Mouse (Mus musculus) layer of hippocampus, adult 18-20 months (tissue): ENCODE data around the gene Rhobtb3. TPM values are rescaled to one million over a fixed set of nuclear protein-coding genes. Genes with fewer than 3 reads are reported as not detected.
A peak's percentile ranks its signal among the peaks of the same experiment; 100 is the strongest.
"Not testable (repeated sequence)": the region's sequence is repeated elsewhere in the genome, so short reads cannot be mapped to it uniquely, and the experiment has no call there.

Experiments
- DNase-seq, 2 experiments: peaks; one replicate each; pipeline ENCODE4 v3.0.0; 2022; ENCODE audit warnings: low spot score in 2 of 2
- total RNA-seq, 2 experiments: library from RNA; stranded (reverse); gene quantifications; 2 replicates each; pipeline ENCODE4 v1.2.3; 2021

The Rhobtb3 gene
- total RNA-seq, 2 experiments from 2014 or later = 15.0 to 15.9 TPM

DNA sequence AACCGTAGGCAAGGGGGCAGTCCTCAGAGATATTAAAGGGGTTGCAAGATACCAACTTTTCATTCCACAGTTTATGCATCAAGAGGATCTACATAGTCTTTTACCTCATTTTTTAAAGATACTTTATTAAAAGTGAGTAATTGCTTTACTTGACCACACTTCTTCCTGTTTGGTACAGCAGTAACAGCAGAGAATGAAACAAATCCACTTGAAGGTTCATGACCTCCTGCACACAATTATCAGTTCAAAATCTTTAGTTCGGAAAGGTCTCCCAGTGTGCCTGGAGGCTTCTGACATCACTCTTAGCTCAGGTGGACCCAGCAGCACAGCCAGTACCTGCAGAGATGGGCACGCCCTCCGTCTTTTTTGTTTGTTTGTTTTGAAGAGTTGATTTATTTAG lies 91.7 kb downstream of the Rhobtb3 start:
- no peak for DNase-seq

DNA sequence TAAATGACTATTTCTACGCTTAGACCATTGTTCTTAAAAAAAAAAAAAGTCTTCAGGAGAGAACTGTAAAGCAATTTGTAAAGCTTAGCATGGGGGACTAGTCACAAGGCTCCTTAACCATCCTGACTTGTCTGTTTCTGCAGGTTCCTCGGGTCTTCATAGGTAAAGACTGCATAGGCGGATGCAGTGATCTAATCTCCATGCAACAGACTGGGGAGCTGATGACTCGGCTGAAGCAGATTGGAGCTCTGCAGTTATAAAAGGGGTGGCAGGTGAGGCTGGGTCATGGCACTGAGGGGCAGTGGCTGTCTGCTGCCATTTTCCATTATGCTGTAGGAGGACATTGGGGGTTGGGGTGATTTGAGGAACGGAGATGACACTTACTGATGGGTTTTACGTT lies 96.7 kb downstream of the Rhobtb3 start:
- DNase-seq = no peak

DNA sequence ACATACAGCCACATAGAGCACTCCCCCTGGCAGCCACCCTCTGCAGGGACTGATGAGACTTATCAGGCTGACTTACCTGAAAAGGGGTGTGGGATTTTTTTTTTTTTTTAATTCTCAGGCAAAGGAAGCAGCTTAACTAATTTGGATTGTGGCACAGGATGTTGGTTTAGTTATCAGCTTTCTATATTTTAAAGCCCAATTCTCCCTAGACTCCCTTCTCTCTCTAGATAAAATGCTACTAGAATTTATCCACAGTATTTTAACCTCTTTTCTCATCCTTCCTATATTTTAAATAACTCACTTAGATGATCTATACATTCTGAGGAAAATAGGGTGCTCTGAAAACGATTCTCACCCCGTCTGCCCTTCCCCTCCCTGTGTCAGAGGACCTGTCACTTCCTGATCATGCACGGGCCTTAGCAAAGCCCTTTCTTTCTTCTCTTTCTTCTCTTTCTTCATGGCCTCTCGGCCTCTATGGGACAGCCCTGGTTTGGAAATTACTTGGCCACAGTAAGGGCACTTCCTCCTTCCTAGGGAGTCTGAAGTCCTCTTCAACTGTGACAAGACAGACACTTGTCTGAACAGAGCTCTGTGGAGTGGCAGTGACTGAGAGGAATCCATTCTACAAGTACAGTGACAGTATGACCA lies 98.1 kb downstream of the Rhobtb3 start:
- no peak for DNase-seq

DNA sequence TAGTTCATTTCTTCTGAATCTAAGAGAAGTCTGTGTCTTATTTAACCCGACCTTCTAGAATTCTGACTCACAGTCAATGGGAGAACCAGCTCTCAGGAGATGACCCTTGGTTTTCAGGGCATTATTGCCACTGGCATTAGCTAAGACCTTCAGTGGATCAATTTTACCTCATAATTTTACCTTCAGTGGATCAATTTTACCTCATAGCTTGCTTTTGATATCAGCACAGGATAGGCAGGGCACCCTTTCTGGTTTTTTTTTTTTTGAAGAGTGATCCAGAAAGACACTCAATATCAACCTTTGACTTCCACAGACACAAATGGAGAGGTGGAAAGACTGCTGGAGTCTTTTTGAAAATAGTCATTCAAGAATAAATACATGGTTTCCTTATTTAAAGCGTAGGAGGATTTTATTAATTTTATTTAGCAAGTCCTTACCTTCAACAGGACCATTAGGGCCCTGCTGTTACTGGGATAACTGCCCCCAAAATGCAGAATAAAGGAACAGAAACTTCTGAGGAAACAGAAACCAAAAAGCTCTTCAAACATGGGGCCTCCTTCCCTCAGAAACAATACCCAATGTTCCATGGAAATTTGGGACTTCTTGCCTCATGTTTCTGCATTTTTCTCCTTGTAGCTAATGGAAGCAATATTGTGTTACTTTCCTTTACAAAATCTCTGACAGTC lies 98.7 kb downstream of the Rhobtb3 start:
- no peak for DNase-seq

DNA sequence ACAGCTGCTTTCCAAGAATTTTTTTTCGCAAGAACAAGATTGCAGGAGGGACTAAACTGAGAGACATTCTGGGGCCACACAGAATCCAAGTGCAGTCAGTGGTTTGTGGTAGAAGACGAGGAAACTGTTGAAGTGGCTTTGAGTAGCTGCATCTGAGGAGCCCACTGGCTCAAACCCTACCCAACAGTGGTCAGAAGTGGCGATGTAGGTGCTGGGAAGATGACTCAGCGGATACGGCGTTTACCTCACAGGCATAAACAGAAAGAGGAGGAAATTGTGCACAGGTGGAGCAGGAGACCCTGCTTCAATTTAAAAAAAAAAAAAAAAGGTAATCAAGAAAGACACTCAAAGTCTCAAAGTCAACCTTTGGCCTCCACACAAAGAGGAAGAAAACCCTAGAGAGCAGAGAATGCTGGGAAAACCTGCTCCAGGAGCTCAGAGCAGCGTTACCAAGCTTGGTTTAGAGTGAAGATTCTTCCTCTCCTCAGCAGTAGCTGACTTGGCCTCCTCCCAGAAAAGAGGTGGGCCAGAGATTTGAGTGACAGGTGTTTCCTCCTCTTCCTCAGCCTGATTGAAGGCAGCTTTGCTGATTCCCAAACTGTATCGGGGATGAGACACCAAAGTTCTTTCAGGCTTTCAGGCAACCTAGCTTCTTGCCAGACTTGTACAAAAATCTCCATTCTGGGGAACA lies 99.6 kb downstream of the Rhobtb3 start:
- DNase-seq = no peak

DNA sequence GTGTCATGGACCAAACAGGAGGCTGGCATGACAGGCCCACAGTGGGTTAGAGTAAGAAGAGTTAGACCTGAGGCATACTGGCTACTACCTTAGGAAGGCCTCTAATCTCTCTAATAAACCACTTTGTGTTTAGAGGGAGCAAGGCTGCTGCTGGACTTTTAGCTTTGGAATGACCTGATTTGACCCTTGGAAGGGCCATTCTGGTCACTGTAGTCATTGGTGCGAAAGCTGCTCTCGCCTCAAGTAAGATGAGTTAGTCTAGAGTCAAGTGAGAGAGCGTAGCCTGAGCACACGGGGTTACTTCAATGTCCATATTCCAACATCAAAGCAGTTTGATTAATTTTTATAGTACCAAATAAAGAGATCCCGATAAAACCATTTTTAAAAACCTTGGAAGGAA lies 100.4 kb downstream of the Rhobtb3 start:
- no peak for DNase-seq

DNA sequence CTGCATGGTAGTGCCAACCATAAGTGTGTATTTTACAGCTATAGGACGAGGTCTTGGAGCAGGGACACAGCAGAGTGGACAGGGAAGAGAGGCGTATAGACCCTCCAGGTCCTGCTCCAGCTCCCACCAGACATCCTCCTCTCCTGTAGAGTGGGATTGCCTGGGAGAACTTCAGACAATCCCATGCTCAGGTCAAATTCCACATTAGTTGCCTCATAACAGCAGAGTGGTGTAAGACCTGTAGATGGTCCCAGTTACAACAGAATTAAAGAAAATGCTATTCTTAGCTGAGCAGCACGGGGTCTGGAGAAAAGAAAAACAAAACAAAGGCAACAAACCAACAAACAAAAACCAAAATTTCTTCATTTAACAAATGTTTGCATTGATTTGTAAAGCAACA lies 101.8 kb downstream of the Rhobtb3 start:
- no peak for DNase-seq

DNA sequence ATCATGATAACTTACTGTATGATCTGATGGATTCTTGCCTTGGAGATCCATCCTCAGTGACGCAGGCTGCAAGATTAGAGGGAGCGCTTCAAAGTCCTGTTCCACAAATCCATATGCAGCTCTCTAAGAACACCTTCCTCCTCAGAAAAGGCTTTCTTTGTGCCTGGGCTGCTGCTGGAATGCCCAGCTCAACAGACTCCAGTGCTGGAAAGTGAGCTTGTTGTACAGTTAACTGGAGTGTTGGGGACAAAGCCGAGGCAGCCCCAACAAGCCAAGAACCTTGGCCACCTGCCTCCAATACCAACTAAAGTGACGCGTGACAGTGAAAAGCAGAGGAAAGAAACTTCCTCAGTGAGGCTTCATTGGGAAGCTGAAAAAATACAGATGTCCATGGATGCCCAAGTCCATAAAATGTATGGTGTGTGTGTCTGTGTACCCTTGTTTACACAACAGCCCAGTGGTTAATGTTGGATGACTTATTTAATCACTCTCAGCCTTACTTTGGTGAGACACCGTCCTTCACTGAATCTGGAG lies 102.9 kb downstream of the Rhobtb3 start:
- DNase-seq = peak in 1 of 2 experiments; percentile 16

DNA sequence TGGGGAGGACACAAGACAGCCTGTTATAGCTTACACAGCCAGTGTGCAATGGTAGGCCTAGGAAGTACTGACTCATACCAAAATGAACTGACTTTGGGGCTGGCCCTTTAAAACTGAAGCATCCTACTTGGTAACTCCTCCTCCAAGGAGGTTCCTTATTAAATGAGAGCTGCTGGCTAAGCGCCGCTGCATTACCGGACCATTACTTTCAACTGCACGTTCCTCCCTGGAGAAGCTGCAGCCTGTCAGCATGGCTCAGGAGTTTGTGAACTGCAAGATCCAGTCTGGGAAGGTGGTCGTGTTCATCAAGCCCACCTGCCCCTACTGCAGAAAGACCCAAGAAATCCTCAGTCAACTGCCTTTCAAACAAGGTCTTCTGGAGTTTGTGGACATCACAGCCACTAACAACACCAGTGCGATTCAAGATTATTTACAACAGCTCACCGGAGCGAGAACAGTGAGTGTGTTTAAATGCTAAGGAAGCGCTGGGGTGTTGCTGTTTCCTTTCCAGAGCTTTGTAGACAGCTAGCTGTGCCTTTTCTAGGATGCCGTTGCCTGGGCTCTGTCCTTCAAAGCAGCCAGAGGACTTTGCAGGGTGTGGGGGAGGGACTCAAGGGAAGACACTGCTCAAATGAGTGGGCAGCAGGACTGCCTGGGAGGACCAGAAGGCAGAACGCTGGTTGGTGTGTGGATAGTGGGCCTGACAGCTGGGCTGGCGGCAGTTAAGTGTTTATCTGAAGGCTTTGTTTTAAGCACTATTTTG lies 103.8 kb downstream of the Rhobtb3 start, which contains the start of gene Glrx:
Gene Glrx, plus strand, starts transcription at position 150 of the 763 bp plus-strand sequence.
- peak; percentile 76 to 84 for DNase-seq

DNA sequence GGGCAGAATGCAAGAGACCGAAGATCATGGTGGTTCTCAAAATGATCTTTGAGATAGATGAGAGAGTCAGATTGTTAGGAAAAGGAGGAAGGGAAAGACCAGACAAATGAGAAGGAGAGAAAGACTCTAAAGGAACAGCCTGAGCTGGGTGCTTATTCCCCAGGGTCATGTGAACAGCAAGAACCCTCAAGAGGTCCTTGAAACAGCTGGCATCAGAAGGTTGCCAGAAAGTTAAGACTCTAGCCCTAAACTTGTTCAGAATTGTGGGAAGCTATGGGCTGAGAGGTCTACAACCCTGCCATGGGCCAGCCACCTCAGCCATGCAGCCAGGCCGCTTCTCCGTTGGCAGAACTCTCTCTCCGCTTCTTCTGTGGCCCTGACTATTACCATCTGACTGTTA lies 105.2 kb downstream of the Rhobtb3 start:
- no peak for DNase-seq

DNA sequence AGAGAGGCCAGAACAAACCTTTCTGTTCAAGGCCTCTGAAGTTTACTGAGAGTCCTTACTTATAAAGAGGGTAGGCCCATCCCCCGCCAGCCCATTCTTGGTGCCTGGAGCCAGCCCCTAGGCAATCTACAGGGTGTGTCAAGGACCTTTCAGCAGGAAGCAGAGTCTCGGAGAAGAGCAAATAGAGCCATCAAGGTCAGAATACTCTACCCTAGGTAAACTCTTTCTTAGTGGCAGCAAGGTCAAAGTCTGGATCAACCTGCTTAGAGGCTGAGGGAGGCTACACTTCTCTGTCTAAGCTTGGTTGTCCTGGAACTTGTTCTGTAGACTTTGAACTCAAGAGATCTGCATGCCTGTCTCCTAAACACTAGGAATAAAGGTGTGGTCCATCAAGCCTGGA lies 108.3 kb downstream of the Rhobtb3 start:
- no peak for DNase-seq

DNA sequence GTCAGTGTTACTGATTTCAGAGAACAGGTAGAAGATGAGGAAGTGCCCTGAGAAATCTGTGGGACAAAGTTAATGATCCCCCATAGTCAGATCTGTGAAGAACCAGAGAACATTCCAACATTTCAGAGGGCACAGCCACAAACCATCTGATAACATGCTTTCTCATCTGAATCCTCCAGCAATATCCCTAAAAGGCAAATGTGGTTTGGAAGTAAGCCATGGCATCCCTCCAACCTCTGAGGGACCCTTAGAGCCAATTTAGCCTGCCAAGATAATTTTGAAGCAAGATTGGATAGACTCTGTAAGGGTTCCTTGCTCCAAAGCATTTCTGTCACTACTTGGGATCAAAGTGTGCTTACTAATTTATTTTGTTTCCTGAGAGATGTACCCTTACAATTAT lies 110.2 kb downstream of the Rhobtb3 start:
- no peak for DNase-seq

DNA sequence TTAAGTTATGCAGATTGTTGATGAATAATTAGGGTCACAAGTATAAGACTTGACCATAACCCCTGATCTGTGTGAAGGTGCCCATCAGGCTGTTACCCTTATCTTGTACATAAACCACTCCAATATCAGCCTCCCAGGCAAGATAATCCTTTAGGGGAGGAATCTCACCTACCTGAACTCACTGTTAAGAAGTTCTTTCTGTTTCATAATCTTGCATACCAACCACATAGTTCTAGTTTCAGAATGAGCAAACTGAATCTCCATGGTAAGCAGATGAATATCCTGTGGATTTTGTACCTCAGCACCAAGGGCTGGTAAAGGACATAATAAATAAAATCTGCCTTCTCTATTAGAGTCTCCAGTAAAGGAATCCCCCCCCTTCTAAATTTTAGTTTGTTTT lies 111.0 kb downstream of the Rhobtb3 start:
- DNase-seq = no peak

DNA sequence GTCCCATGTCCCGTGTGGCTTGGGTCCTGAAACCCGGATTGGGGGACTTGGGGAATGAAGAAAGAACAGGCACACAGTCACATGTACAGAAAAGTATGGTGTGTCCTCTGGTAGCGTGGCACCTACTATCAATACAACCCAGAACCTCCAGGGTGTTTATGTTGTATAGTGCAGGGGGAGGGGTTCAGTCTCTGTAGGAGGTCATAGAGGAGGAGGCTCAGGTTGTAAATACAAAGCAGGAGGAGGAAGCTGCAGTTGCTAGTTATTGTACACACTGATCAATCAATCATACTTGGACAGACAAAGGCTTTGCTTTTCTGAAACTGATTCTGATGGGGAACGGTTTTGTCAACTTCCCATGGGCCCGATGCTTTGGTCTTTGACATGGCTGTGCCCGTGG lies 112.0 kb downstream of the Rhobtb3 start:
- no peak for DNase-seq

DNA sequence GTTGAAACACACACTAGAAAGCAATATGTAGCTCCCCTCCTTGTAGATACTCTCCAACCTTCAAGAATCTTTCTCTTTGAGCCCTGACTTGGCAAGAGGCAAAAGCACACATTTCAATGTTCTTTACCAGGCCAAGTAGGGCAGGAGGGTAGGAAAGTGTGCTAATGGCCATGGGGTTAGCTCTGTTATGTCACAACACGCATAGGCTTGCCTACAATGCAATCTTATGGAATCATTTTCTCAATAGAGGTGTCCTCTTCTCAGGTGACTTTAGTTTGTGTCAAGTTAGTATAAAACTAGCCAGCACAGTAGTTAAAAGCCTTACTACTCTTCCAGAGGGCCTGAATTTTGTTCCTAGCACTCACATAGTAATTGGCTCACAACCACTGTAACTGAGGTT lies 113.0 kb downstream of the Rhobtb3 start:
- DNase-seq = no peak

DNA sequence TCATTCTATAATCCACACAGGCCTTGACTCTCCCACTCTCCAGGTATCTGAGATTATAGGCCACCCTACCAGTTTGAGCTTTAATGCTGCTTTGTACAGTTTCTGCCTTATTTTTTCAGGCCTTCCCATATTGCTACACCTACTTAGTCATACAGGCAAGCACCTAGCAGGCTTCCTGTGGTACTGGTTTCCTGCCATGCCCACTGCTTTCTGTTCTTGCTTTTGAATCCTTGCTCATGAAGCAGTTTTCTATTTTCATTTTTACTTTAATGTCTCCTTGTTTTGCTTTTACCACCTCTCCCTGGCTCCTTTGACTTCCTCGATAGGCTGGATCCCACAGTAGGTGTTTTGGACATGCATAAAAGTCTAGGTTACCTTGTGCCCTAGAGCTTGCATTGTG lies 118.3 kb downstream of the Rhobtb3 start:
- no peak for DNase-seq

DNA sequence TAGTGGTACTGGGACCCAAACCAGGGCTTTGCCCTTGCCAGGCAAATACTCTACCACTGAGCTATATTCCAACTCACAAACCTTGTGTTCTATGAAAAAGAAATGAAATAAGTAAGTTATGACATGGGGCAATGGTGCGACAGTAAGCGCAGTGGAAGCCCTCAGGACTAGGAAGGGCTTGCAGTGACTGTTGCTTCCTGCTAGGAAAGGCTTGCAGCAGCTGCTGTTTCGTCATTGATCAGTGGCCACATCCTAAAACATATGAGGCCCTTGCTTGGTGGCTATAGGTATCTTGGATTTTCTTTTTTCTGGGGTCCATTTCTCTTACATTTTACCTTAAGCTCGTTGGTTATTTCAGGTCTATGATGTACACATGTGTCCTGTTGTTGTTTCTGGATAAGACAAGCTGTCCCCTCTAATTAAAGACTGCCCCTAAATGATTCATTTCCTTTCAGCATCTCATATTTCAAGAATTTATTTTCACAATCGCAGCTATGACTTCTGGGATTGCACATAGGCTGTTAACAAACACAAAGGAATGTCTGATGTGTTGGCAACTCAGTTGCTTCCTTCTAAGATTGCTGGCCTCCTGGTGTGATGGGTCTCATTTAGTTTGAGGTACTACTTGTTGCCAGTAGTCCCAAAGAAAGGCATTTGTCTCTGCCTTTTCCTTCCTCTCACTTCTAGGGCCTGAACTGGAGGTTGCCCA lies 119.0 kb downstream of the Rhobtb3 start:
- DNase-seq = no peak

DNA sequence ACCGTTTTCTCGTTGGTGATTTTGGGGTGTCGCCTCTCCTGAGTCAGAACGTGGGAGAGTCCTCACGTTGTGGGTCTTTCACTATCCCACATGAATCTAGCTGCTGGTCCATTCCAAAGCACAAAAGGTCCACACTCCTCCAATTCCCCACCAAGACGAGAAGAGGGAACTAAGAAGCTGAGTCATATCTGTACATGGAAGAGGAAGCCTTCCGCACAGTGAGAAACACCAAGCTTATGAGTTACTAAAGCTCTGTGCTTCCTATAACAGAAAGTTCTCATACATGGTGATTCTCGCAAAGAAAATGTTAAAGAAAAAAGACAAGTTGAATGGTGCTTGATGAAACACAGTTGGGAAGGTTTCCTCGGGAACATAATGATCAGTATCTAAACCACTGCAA lies 120.5 kb downstream of the Rhobtb3 start:
- DNase-seq = no peak

DNA sequence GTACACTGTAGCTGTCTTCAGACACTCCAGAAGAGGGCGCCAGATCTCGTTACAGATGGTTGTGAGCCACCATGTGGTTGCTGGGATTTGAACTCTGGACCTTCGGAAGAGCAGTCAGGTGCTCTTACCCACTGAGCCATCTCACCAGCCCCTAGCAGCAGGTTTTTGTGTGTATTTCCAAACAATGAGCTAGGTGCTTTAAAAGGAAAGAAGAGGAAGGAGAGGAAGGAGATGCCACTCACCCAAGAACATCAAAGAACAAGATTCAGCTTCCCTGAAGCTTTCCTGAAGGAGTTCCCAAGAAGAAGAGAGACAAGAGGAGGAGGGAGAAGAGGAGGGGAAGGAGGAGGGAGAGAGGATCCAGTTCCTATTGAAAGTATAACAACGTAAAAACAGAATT lies 121.4 kb downstream of the Rhobtb3 start:
- DNase-seq = not testable (repeated sequence)

DNA sequence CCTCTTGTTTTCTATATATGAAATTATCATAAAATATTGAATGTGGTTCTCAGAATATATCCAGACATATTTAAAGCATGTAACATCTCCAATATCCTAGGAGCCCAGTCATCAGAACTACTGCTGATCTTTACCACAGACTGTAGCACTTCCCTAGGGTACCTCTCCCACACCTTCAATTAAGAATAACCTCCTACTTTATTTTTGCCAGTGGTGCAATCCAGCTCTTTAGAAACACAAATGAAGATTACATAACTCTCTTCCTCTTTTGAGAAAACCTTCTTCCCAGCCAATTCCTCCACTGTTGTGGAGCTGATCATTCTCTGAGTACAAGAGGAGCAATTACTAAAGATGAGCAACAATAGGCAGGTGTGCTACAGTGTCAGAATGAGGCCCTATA lies 123.8 kb downstream of the Rhobtb3 start:
- DNase-seq = no peak
